ENCODE assay signal across 8 mouse cellular contexts in the genomic region with DNA sequence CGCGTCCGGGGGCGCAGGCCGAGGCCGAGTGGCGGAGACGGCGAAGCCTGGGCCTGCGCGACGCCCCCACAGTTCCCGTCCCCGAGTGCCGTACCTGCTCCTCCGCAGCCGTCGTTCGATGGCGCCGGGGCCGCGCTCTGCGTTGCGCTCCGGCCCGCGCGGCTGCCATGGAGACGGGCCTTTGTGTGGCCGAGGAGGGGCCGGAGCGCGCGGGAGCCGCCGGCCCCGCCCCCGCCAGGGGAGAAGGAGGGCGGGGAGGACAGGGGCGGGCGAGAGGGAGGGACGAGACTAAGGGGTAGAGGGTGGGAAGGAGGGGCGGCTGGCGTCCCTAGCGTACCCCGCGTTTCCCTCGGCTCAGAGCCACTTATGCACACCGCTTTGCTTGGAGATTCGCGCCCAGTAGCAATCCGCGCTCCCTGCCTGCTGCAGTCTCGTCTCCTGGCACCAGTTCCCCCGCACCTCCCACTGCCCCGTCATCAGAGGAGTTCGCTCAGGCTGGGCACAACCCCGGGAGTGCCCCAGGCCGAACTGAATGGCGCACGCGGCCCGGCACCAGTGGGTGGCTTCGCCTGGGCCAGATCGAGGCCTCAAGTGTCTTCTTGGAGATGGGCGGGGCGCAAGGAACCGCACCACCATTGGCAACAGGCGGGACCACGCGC. TPM values are rescaled to one million over a fixed set of nuclear protein-coding genes. Genes with fewer than 3 reads are reported as not detected.
DNase-seq lines count a peak whose midpoint lies in the region; ATAC-seq and TF ChIP-seq lines count a peak whose summit lies in the region.

A gene (minus strand): TSS at position 218 of the 659 bp plus-strand sequence.

- H3K9ac ChIP-seq in limb, embryonic 11.5 days (ENCODE audit: low read length): peak within 1 kb of the TSS; percentile 91
- peak within 1 kb of the TSS; percentile 93 for H3K9ac ChIP-seq in midbrain, embryonic 12.5 days (replicated peaks)
- H3K9ac ChIP-seq in stomach, embryonic 14.5 days (replicated peaks; ENCODE audit: low read depth, low read length): peak within 1 kb of the TSS; percentile 87

- H3K4me1 ChIP-seq in thymus, adult 2 months (replicated peaks; ENCODE audit: control insufficient read depth, insufficient read depth, low read length): peaks cover 22% of the 10 kb centered on the region; the same call in 1 of the 2 replicates
- H3K4me1 ChIP-seq in embryonic facial prominence, embryonic 10.5 days: peaks cover 88% of the 10 kb centered on the region
- peaks cover 43% of the 10 kb centered on the region for H3K4me1 ChIP-seq in limb, embryonic 11.5 days (ENCODE audit: control insufficient read depth, insufficient read depth, low read length)
- peaks cover 80% of the 10 kb centered on the region for H3K4me1 ChIP-seq in midbrain, embryonic 12.5 days
- H3K4me1 ChIP-seq in stomach, embryonic 14.5 days (ENCODE audit: control insufficient read depth, insufficient read depth, low read length): peaks cover 42% of the 10 kb centered on the region

- no peaks in the 10 kb centered on the region for H3K9me3 ChIP-seq in embryonic facial prominence, embryonic 10.5 days
- H3K9me3 ChIP-seq in limb, embryonic 11.5 days (ENCODE audit: control insufficient read depth, low read length): no peaks in the 10 kb centered on the region
- H3K9me3 ChIP-seq in midbrain, embryonic 12.5 days: no peaks in the 10 kb centered on the region
- H3K9me3 ChIP-seq in stomach, embryonic 14.5 days (ENCODE audit: control insufficient read depth, low read depth, low read length): no peaks in the 10 kb centered on the region

- H3K27me3 ChIP-seq in thymus, adult 2 months (ENCODE audit: control insufficient read depth, insufficient read depth, low read length): peaks cover 5% of the 10 kb centered on the region; the same call in 1 of the 2 replicates
- no peaks in the 10 kb centered on the region for H3K27me3 ChIP-seq in embryonic facial prominence, embryonic 10.5 days (replicated peaks; ENCODE audit: low read depth, poor library complexity, severe bottlenecking)
- H3K27me3 ChIP-seq in limb, embryonic 11.5 days (ENCODE audit: control insufficient read depth, insufficient read depth, low read length): no peaks in the 10 kb centered on the region
- H3K27me3 ChIP-seq in midbrain, embryonic 12.5 days: no peaks in the 10 kb centered on the region
- H3K27me3 ChIP-seq in stomach, embryonic 14.5 days (ENCODE audit: control insufficient read depth, insufficient read depth, low read length): no peaks in the 10 kb centered on the region

- DNase-seq in thymus, adult 2 months: no peak
- DNase-seq in thymus, postnatal 25 days: no peak
- peak; percentile 93 for DNase-seq in embryonic facial prominence, embryonic 10.5 days (ENCODE audit: low spot score)
- DNase-seq in heart, adult 11 months: peak; percentile 99
- DNase-seq in kidney, adult 11 months: peak; percentile 87
- peak; percentile 87 for DNase-seq in limb, embryonic 11.5 days (ENCODE audit: low spot score)

- no peaks in the 10 kb centered on the region for H3K36me3 ChIP-seq in thymus, adult 2 months (ENCODE audit: control insufficient read depth, insufficient read depth, low read length)
- peaks cover 43% of the 10 kb centered on the region for H3K36me3 ChIP-seq in embryonic facial prominence, embryonic 10.5 days (replicated peaks)
- H3K36me3 ChIP-seq in limb, embryonic 11.5 days (ENCODE audit: control insufficient read depth, insufficient read depth, low read length): no peaks in the 10 kb centered on the region
- H3K36me3 ChIP-seq in midbrain, embryonic 12.5 days: peaks cover 10% of the 10 kb centered on the region
- H3K36me3 ChIP-seq in stomach, embryonic 14.5 days (ENCODE audit: control insufficient read depth, insufficient read depth, low read length): no peaks in the 10 kb centered on the region

- H3K4me3 ChIP-seq in thymus, adult 2 months (ENCODE audit: control insufficient read depth, insufficient read depth, low read length): peak within 1 kb of the TSS; percentile 39
- H3K4me3 ChIP-seq in embryonic facial prominence, embryonic 10.5 days: peak within 1 kb of the TSS; percentile 84
- peak within 1 kb of the TSS; percentile 94 for H3K4me3 ChIP-seq in limb, embryonic 11.5 days (ENCODE audit: low read depth, low read length)
- H3K4me3 ChIP-seq in midbrain, embryonic 12.5 days: peak within 1 kb of the TSS; percentile 83
- peak within 1 kb of the TSS; percentile 78 for H3K4me3 ChIP-seq in stomach, embryonic 14.5 days (ENCODE audit: low read depth, low read length)

- peak within 1 kb of the TSS; percentile 18; the same call in 1 of the 2 replicates for H3K27ac ChIP-seq in thymus, adult 2 months (ENCODE audit: control insufficient read depth, insufficient read depth, low read length)
- peak within 1 kb of the TSS; percentile 98 for H3K27ac ChIP-seq in embryonic facial prominence, embryonic 10.5 days (replicated peaks)
- peak within 1 kb of the TSS; percentile 86 for H3K27ac ChIP-seq in limb, embryonic 11.5 days (replicated peaks; ENCODE audit: low read depth, low read length)
- H3K27ac ChIP-seq in midbrain, embryonic 12.5 days (replicated peaks): peak within 1 kb of the TSS; percentile 95
- H3K27ac ChIP-seq in stomach, embryonic 14.5 days (ENCODE audit: low read length): peak within 1 kb of the TSS; percentile 86

- 1% methylated on average over 71 of the region's 72 CpGs for WGBS in thymus, adult 2 months
- under 1% methylated on average over 69 of the region's 72 CpGs for WGBS in embryonic facial prominence, embryonic 10.5 days
- under 1% methylated on average over 54 of the region's 72 CpGs for WGBS in limb, embryonic 11.5 days
- 0% methylated on average over 58 of the region's 72 CpGs for WGBS in midbrain, embryonic 12.5 days
- under 1% methylated on average over 60 of the region's 72 CpGs for WGBS in stomach, embryonic 14.5 days

- no peak for TF ChIP-seq CTCF in thymus, adult 2 months (IDR thresholded peaks at IDR 0.05; ENCODE audit: borderline replicate concordance, control insufficient read depth, extremely low read depth, insufficient read depth, low read length, poor library complexity)

- peak; percentile 83 for ATAC-seq in limb, embryonic 11.5 days (ENCODE audit: insufficient number of reproducible peaks, low FRiP score, low TSS enrichment, low read depth)
- ATAC-seq in midbrain, embryonic 12.5 days (ENCODE audit: low FRiP score, low read depth): peak; percentile 88
- peak; percentile 87 for ATAC-seq in stomach, embryonic 14.5 days (ENCODE audit: insufficient number of reproducible peaks, insufficient read depth, low FRiP score, low read depth)

- TF ChIP-seq POLR2A in thymus, adult 2 months (IDR thresholded peaks at IDR 0.05; ENCODE audit: control insufficient read depth, extremely low read depth, insufficient read depth, low read length, poor library complexity): no peak

- H3K4me2 ChIP-seq in limb, embryonic 11.5 days (ENCODE audit: low read depth, severe bottlenecking): peak within 1 kb of the TSS; percentile 67
- peak within 1 kb of the TSS; percentile 96 for H3K4me2 ChIP-seq in midbrain, embryonic 12.5 days (replicated peaks)
- H3K4me2 ChIP-seq in stomach, embryonic 14.5 days (replicated peaks; ENCODE audit: low read depth, low read length): peak within 1 kb of the TSS; percentile 61

RNA-seq across cellular contexts. Expression of the gene that starts here (rescaled TPM):
- 42.8 and 54.6 TPM in 2 replicates for polyA plus RNA-seq in thymus, adult 2 months (2012; rRNA removed)
- polyA plus RNA-seq in embryonic facial prominence, embryonic 10.5 days (2016; fragmentation: Nextera tagmentation; extraction: Ambion mirVana): 146 and 152 TPM in 2 replicates
- 122 and 125 TPM in 2 replicates for polyA plus RNA-seq in limb, embryonic 11.5 days (2014; fragmentation: Nextera tagmentation; extraction: Ambion mirVana)
- 164 and 170 TPM in 2 replicates for polyA plus RNA-seq in midbrain, embryonic 12.5 days (2016; fragmentation: Nextera tagmentation; extraction: Ambion mirVana)
- polyA plus RNA-seq in stomach, embryonic 14.5 days (2014; fragmentation: Nextera tagmentation; extraction: Ambion mirVana): 146 and 147 TPM in 2 replicates

Comparison
In these comparisons a context has a peak if more than half of its experiments do, and no peak if none do; other contexts are left out.
1. DNase-seq: peak in embryonic facial prominence, embryonic 10.5 days (single experiment), heart, adult 11 months (single experiment), kidney, adult 11 months (single experiment) and limb, embryonic 11.5 days (single experiment); none in thymus, adult 2 months (single experiment) and thymus, postnatal 25 days (single experiment).
2. H3K27ac ChIP-seq: peak in every context shown above with its lines; median percentile 98 in embryonic facial prominence, embryonic 10.5 days; 95 in midbrain, embryonic 12.5 days; 86 in limb, embryonic 11.5 days; 86 in stomach, embryonic 14.5 days; 18 in thymus, adult 2 months.
3. H3K4me3 ChIP-seq: peak in every context shown above with its lines; median percentile 94 in limb, embryonic 11.5 days; 84 in embryonic facial prominence, embryonic 10.5 days; 83 in midbrain, embryonic 12.5 days; 78 in stomach, embryonic 14.5 days; 39 in thymus, adult 2 months.
4. Peak in every context shown above with its lines, with median percentiles within 50 percentile points of each other: ATAC-seq, H3K4me2 ChIP-seq and H3K9ac ChIP-seq.